Comparison of ENCODE assay signal across 7 mouse cellular contexts in the genomic region with DNA sequence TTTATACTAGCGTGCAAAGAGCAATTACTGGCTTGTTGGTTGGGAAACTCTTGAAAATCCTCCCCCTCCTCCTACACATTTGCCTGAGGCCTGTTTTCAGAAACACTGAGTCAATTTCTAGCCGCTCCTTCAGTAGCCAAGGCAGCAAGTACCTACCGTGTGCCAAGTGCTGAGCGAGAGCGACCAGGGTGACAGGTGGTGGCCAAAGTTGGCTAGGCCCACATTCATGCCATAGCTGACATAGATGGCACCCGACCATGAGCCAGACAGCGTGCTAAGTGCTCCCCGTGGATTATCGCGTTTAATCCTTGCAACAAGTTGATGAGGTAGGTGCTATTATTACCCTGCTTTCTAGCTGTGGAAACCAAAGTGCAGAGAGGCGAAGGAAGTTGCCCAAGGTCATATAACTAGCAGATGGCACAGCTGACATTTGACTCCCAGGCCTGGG. TPM values are rescaled to one million over a fixed set of nuclear protein-coding genes. Genes with fewer than 3 reads are reported as not detected.
DNase-seq lines count a peak whose midpoint lies in the region; ATAC-seq lines count a peak whose summit lies in the region.

No protein-coding gene starts in this region.

- 69% methylated on average over 11 of the region's 11 CpGs for WGBS in embryonic facial prominence, embryonic 11.5 days
- WGBS in heart, embryonic 16.5 days: 54% methylated on average over 11 of the region's 11 CpGs
- WGBS in stomach, embryonic 16.5 days: 83% methylated on average over 11 of the region's 11 CpGs

- H3K27ac ChIP-seq in embryonic facial prominence, embryonic 11.5 days (replicated peaks; ENCODE audit: low read depth, low read length): no peak overlapping the region
- H3K27ac ChIP-seq in heart, embryonic 16.5 days (ENCODE audit: low read length): peak overlapping the region; percentile 75
- H3K27ac ChIP-seq in stomach, embryonic 16.5 days (ENCODE audit: low read length): peak overlapping the region; percentile 81

- no peak for ATAC-seq in embryonic facial prominence, embryonic 11.5 days (replicated peaks; ENCODE audit: insufficient number of reproducible peaks, low FRiP score, low TSS enrichment, low read depth)
- peak; percentile 26 for ATAC-seq in heart, embryonic 16.5 days (replicated peaks; ENCODE audit: extremely low read depth, insufficient read depth, low FRiP score)
- no peak for ATAC-seq in stomach, embryonic 16.5 days (ENCODE audit: insufficient read depth, low FRiP score)

- no peaks in the 10 kb centered on the region for H3K36me3 ChIP-seq in embryonic facial prominence, embryonic 11.5 days (replicated peaks; ENCODE audit: control insufficient read depth, insufficient read depth, low read depth, low read length)
- no peaks in the 10 kb centered on the region for H3K36me3 ChIP-seq in heart, embryonic 16.5 days (ENCODE audit: control insufficient read depth, insufficient read depth)
- no peaks in the 10 kb centered on the region for H3K36me3 ChIP-seq in stomach, embryonic 16.5 days (ENCODE audit: control insufficient read depth, insufficient read depth, low read length)

- H3K27me3 ChIP-seq in embryonic facial prominence, embryonic 11.5 days (ENCODE audit: control insufficient read depth, insufficient read depth, low read length): no peaks in the 10 kb centered on the region
- no peaks in the 10 kb centered on the region for H3K27me3 ChIP-seq in heart, embryonic 16.5 days (ENCODE audit: control insufficient read depth, insufficient read depth, low read length)
- H3K27me3 ChIP-seq in stomach, embryonic 16.5 days (ENCODE audit: control insufficient read depth, insufficient read depth, low read length): no peaks in the 10 kb centered on the region

- H3K9ac ChIP-seq in embryonic facial prominence, embryonic 11.5 days (replicated peaks; ENCODE audit: low read length): no peak overlapping the region
- H3K9ac ChIP-seq in heart, embryonic 16.5 days (ENCODE audit: low read length): no peak overlapping the region
- no peak overlapping the region for H3K9ac ChIP-seq in stomach, embryonic 16.5 days (ENCODE audit: low read length)

- DNase-seq in right cerebral cortex, adult 18-20 months: peak; percentile 32
- no peak for DNase-seq in right cerebral cortex, adult 2 months (ENCODE audit: low spot score in 2 of 2)
- DNase-seq in embryonic facial prominence, embryonic 11.5 days (ENCODE audit: low spot score): peak; percentile 54
- no peak for DNase-seq in MN1 (ENCODE audit: low spot score)
- no peak for DNase-seq in layer of hippocampus, postnatal 10 days (ENCODE audit: low spot score in 2 of 2)

- H3K4me1 ChIP-seq in embryonic facial prominence, embryonic 11.5 days (ENCODE audit: control insufficient read depth, insufficient read depth, low read length): no peaks in the 10 kb centered on the region
- peaks cover 30% of the 10 kb centered on the region for H3K4me1 ChIP-seq in heart, embryonic 16.5 days (ENCODE audit: control insufficient read depth, insufficient read depth, low read length)
- peaks cover 35% of the 10 kb centered on the region for H3K4me1 ChIP-seq in stomach, embryonic 16.5 days (ENCODE audit: control insufficient read depth, insufficient read depth, low read length)

- H3K4me3 ChIP-seq in embryonic facial prominence, embryonic 11.5 days (ENCODE audit: low read depth, low read length): no peak overlapping the region
- no peak overlapping the region for H3K4me3 ChIP-seq in heart, embryonic 16.5 days (ENCODE audit: low read length)
- no peak overlapping the region for H3K4me3 ChIP-seq in stomach, embryonic 16.5 days (replicated peaks; ENCODE audit: low read length)

- no peak overlapping the region for H3K4me2 ChIP-seq in embryonic facial prominence, embryonic 11.5 days (ENCODE audit: low read depth, low read length)
- H3K4me2 ChIP-seq in heart, embryonic 16.5 days (ENCODE audit: low read depth, low read length): no peak overlapping the region
- no peak overlapping the region for H3K4me2 ChIP-seq in stomach, embryonic 16.5 days (ENCODE audit: low read depth, low read length)

- no peaks in the 10 kb centered on the region for H3K9me3 ChIP-seq in embryonic facial prominence, embryonic 11.5 days (replicated peaks; ENCODE audit: control insufficient read depth, low read length)
- H3K9me3 ChIP-seq in heart, embryonic 16.5 days (replicated peaks; ENCODE audit: control insufficient read depth, low read length): no peaks in the 10 kb centered on the region
- no peaks in the 10 kb centered on the region; the same call in 1 of the 2 replicates for H3K9me3 ChIP-seq in stomach, embryonic 16.5 days (replicated peaks; ENCODE audit: control insufficient read depth, low read length)

RNA-seq across cellular contexts. Expression of a gene that starts 24.7 kb away (rescaled TPM):
- polyA plus RNA-seq in embryonic facial prominence, embryonic 11.5 days (2014; fragmentation: Nextera tagmentation; extraction: Ambion mirVana): 99.6 and 113 TPM in 2 replicates
- polyA plus RNA-seq in heart, embryonic 16.5 days (2015; fragmentation: Nextera tagmentation; extraction: Ambion mirVana): 44.3 and 48.7 TPM in 2 replicates
- 55.4 and 64.1 TPM in 2 replicates for polyA plus RNA-seq in stomach, embryonic 16.5 days (2015; fragmentation: Nextera tagmentation; extraction: Ambion mirVana)
- 10 to 100 TPM; 84.6 to 88.4 TPM for total RNA-seq in layer of hippocampus, postnatal 10 days (2021)

Comparison
In these comparisons a context has a peak if more than half of its experiments do, and no peak if none do; other contexts are left out.
1. DNase-seq: peak in right cerebral cortex, adult 18-20 months (single experiment) and embryonic facial prominence, embryonic 11.5 days (single experiment); none in right cerebral cortex, adult 2 months (0 of 2), MN1 (single experiment) and layer of hippocampus, postnatal 10 days (0 of 2).